Mouse (Mus musculus) neural tube, embryonic 11.5 days (tissue): Measurements from ENCODE around the gene Filip1. TPM values are rescaled to one million over a fixed set of nuclear protein-coding genes. Genes with fewer than 3 reads are reported as not detected.

Experiments
- ATAC-seq: fragments of 200-750 bp; cut with Nextera tagmentation; 2 replicates; pipeline ENCODE4 v1.8.0; 2017; ENCODE audit warnings: moderate number of reproducible peaks, mild to moderate bottlenecking, moderate TSS enrichment, moderate library complexity; ENCODE audit not compliant: insufficient read depth, low FRiP score, low TSS enrichment
- DNase-seq: peaks from one replicate; pipeline ENCODE4 v3.0.0-alpha.2; 2015; ENCODE audit warnings: low spot score
- H3K27ac ChIP-seq: fragments of 300-500 bp; sonication (generic); 2 replicates; pipeline ENCODE4 v1.5.1; 2014; ENCODE audit warnings: low read depth, mild to moderate bottlenecking, low read length
- H3K27me3 ChIP-seq: fragments of 300-500 bp; sonication (generic); 2 replicates; pipeline ENCODE4 v1.6.1; 2014; ENCODE audit warnings: mild to moderate bottlenecking, low read length, mixed read lengths; ENCODE audit not compliant: control insufficient read depth, insufficient read depth
- H3K36me3 ChIP-seq: fragments of 300-500 bp; sonication (generic); 2 replicates; pipeline ENCODE4 v1.6.1; 2014; ENCODE audit warnings: mild to moderate bottlenecking, low read length, moderate library complexity, mixed read lengths; ENCODE audit not compliant: control insufficient read depth, insufficient read depth
- H3K4me1 ChIP-seq: fragments of 300-500 bp; sonication (generic); 2 replicates; pipeline ENCODE4 v1.6.1; 2014; ENCODE audit warnings: low read length, mixed read lengths; ENCODE audit not compliant: control insufficient read depth, insufficient read depth
- H3K4me2 ChIP-seq: fragments of 300-500 bp; sonication (generic); 2 replicates; pipeline ENCODE4 v1.6.1; 2014; ENCODE audit warnings: low read depth, mild to moderate bottlenecking, moderate library complexity
- H3K4me3 ChIP-seq: fragments of 300-500 bp; sonication (generic); 2 replicates; pipeline ENCODE4 v1.5.1; 2014; ENCODE audit warnings: low read depth, low read length
- H3K9ac ChIP-seq: fragments of 300-500 bp; sonication (generic); 2 replicates; pipeline ENCODE4 v1.6.1; 2014; ENCODE audit warnings: mild to moderate bottlenecking, low read length
- H3K9me3 ChIP-seq: fragments of 300-500 bp; sonication (generic); 2 replicates; pipeline ENCODE4 v1.6.1; 2016; ENCODE audit warnings: low read length; ENCODE audit not compliant: control insufficient read depth
- WGBS: fragments of 180-500 bp; shearing (Covaris S2); extraction: QIAGEN DNeasy Blood & Tissue Kit; methylation state at CpG from one replicate; pipeline ENCODE4 v1.1.7; 2014; 5-methylcytosine and 5-hydroxymethylcytosine counted together
- polyA plus RNA-seq: library from polyadenylated mRNA; unstranded; fragments of >200 nt; fragmentation: Nextera tagmentation; extraction: Ambion mirVana; gene quantifications from 2 replicates; pipeline ENCODE4 v1.2.1, GENCODE M21; 2014

Gene Filip1
- polyA plus RNA-seq, 1 experiment from 2014 or later, result 6.2 TPM

- H3K9ac ChIP-seq, result no peak overlapping the region
- H3K9me3 ChIP-seq, result no peaks in the 10 kb centered on the region
- H3K36me3 ChIP-seq, result no peaks in the 10 kb centered on the region
- H3K4me2 ChIP-seq, result no peak overlapping the region
- H3K27ac ChIP-seq, result no peak overlapping the region
- H3K4me1 ChIP-seq, result no peaks in the 10 kb centered on the region
- no peak overlapping the region for H3K4me3 ChIP-seq
- DNase-seq, result no peak
- no peaks in the 10 kb centered on the region for H3K27me3 ChIP-seq
- ATAC-seq, result no peak
- WGBS, result 76% methylated on average over 7 of the region's 7 CpGs
These were observed 93.3 kb downstream of the Filip1 start for GRCm38 (mm10) chr9:79919303-79919721.

DNA sequence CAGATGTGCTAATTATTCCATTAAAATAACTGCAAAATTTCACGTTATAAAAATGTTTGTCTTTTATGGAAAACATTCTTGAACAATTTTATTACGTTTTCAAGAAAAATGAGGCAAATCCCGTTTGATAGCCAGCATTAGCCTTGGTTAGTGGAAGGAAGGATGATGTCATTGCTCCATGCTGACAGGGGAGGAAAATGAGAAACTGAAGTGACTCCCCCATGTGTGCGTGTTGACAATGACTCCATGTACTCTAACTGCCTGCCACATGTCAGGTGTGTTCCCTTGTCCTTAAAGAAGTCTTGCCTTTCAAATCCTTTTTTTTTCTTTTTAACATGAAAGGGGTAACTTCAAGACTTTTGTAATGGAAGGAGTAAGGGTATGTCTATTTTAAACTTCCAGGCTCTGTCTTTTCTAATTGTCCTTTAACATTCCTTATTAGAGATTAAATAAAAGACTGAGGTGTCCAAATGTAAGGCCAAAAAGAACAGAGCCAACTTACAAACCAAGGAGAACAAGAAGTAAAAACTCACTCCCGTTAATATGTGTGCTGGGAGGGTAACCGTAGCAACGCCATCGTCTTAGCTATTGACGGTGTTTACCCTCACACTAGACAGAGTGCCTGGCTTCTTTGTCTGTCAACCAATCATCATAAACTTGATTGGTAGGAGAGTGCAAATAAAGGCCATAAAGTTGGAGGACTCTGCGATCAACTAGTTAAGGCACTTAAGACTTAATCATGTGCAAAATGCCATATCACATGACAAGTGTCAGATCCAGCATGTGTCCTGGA is 94.1 kb downstream of the Filip1 start:
- Histone ChIP-seq H3K27ac (no peak overlapping the region), H3K9ac (no peak overlapping the region), H3K4me1 (no peaks in the 10 kb centered on the region), H3K27me3 (no peaks in the 10 kb centered on the region), H3K36me3 (no peaks in the 10 kb centered on the region), H3K4me3 (no peak overlapping the region), H3K4me2 (no peak overlapping the region), H3K9me3 (no peaks in the 10 kb centered on the region)
- no peak for DNase-seq
- WGBS, result 55% methylated on average over 10 of the region's 10 CpGs
- no peak for ATAC-seq

GRCm38 (mm10) chr9:79914276-79914675 is 98.4 kb downstream of the Filip1 start:
- Histone ChIP-seq H3K4me2 (no peak overlapping the region), H3K4me3 (no peak overlapping the region), H3K27me3 (no peaks in the 10 kb centered on the region), H3K9ac (no peak overlapping the region), H3K27ac (no peak overlapping the region), H3K36me3 (no peaks in the 10 kb centered on the region), H3K9me3 (no peaks in the 10 kb centered on the region), H3K4me1 (no peaks in the 10 kb centered on the region)
- ATAC-seq (no peak), DNase-seq (no peak)
- 52% methylated on average over 4 of the region's 4 CpGs for WGBS

DNA sequence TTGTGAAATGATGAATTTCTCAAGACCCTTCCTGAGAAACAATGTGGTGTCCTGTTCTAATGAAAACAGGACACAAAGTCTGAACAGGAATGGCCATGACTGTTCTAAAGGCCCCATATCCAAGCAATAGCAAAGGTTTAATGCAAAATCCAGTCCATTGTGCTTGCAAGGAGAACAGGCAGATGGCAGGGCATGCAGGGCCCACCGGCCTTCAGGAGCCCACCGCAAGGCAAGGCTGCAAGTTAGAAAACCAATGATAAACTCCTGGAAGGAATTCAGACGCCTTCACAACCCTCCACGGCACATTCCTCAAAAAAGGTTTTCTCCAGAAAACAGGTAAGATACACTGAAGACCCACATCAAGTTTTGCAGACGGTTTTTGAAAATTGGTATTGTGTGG is 99.7 kb downstream of the Filip1 start:
- WGBS, result 88% methylated on average over 5 of the region's 5 CpGs
- no peak for ATAC-seq

GRCm38 (mm10) chr9:79910166-79910565 is 102.5 kb downstream of the Filip1 start:
- no peaks in the 10 kb centered on the region for H3K36me3 ChIP-seq
- ATAC-seq (no peak), DNase-seq (no peak)
- WGBS, result 96% methylated on average over 3 of the region's 3 CpGs
- H3K27ac ChIP-seq, result no peak overlapping the region
- no peaks in the 10 kb centered on the region for H3K4me1 ChIP-seq
- no peak overlapping the region for H3K4me2 ChIP-seq
- no peaks in the 10 kb centered on the region for H3K27me3 ChIP-seq
- H3K9ac ChIP-seq, result no peak overlapping the region
- no peak overlapping the region for H3K4me3 ChIP-seq
- no peaks in the 10 kb centered on the region for H3K9me3 ChIP-seq

More for the DNA sequence above, 99.7 kb downstream of the Filip1 start:
- H3K4me1 ChIP-seq, result no peaks in the 10 kb centered on the region
- no peaks in the 10 kb centered on the region for H3K27me3 ChIP-seq
- DNase-seq, result no peak
- no peaks in the 10 kb centered on the region for H3K9me3 ChIP-seq
- no peaks in the 10 kb centered on the region for H3K36me3 ChIP-seq
- no peak overlapping the region for H3K9ac ChIP-seq
- H3K27ac ChIP-seq, result no peak overlapping the region
- H3K4me2 ChIP-seq, result no peak overlapping the region
- H3K4me3 ChIP-seq, result no peak overlapping the region

- H3K27ac ChIP-seq, result no peak overlapping the region
- WGBS, result 92% methylated on average over 3 of the region's 3 CpGs
- no peaks in the 10 kb centered on the region for H3K9me3 ChIP-seq
- no peak for DNase-seq
- ATAC-seq, result no peak
- no peaks in the 10 kb centered on the region for H3K4me1 ChIP-seq
- H3K27me3 ChIP-seq, result no peaks in the 10 kb centered on the region
- no peak overlapping the region for H3K4me3 ChIP-seq
- H3K36me3 ChIP-seq, result no peaks in the 10 kb centered on the region
- H3K9ac ChIP-seq, result no peak overlapping the region
- no peak overlapping the region for H3K4me2 ChIP-seq
These were observed 113.8 kb downstream of the Filip1 start for GRCm38 (mm10) chr9:79898815-79899214.

DNA sequence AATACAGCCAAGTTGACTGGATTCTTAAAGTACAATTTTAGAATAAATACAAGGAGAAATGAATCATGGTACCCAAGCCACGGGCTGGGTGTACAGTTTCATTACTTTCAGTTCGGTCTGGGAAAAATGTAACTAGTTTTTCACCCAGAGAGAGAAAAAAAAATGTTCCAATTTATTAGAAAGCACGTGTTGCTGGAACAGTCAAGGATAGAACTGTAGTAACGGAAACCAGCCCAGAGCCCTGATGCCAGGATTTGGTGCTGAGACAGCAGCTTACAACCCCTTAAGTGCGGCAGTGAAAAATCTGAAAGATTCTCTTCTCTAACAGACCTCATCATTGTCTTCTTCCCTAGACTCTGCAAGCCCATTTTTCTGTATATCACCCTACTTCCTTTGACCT is 118.0 kb downstream of the Filip1 start:
- no peaks in the 10 kb centered on the region for H3K9me3 ChIP-seq
- no peak overlapping the region for H3K27ac ChIP-seq
- peaks cover 5% of the 10 kb centered on the region; the same call in 1 of the 2 replicates for H3K4me1 ChIP-seq
- no peak overlapping the region for H3K9ac ChIP-seq
- WGBS, result 91% methylated on average over 5 of the region's 5 CpGs
- H3K36me3 ChIP-seq, result no peaks in the 10 kb centered on the region
- ATAC-seq, result no peak
- no peak for DNase-seq
- H3K4me2 ChIP-seq, result no peak overlapping the region
- H3K4me3 ChIP-seq, result no peak overlapping the region
- H3K27me3 ChIP-seq, result no peaks in the 10 kb centered on the region

- no peak for ATAC-seq
- 75% methylated on average over 4 of the region's 4 CpGs for whole genome bisulfite sequencing
- H3K9me3 ChIP-seq, result no peaks in the 10 kb centered on the region
- no peaks in the 10 kb centered on the region for H3K27me3 ChIP-seq
- no peak overlapping the region for H3K4me2 ChIP-seq
- H3K36me3 ChIP-seq, result no peaks in the 10 kb centered on the region
- H3K4me1 ChIP-seq, result peaks cover 5% of the 10 kb centered on the region; the same call in 1 of the 2 replicates
- no peak overlapping the region for H3K27ac ChIP-seq
- no peak for DNase-seq
- H3K4me3 ChIP-seq, result no peak overlapping the region
- H3K9ac ChIP-seq, result no peak overlapping the region
These were observed 118.6 kb downstream of the Filip1 start for GRCm38 (mm10) chr9:79893841-79894612.
